Mouse (Mus musculus): Measurements from ENCODE around the gene Ndel1.

The Ndel1 gene

GRCm38 (mm10) chr11:68779735-68780465, 91.8 kb downstream of the Ndel1 start:
- DNase-seq (ENCODE audit: low read depth, low spot score), result no peak

- DNase-seq (ENCODE audit: low read depth, low spot score), result no peak
Observed at GRCm38 (mm10) chr11:68778855-68779254, 92.8 kb downstream of the Ndel1 start.

GRCm38 (mm10) chr11:68777933-68778332, 93.7 kb downstream of the Ndel1 start:
- DNase-seq (ENCODE audit: low read depth, low spot score), result no peak

- no peak for DNase-seq (ENCODE audit: low read depth, low spot score)
Observed at GRCm38 (mm10) chr11:68776147-68776655, 95.5 kb downstream of the Ndel1 start.
